Mouse (Mus musculus) liver, adult 2 months (tissue): ENCODE results near the gene Cyp2c23.

ENCODE experiments used
- CTCF ChIP-seq: fragments of 200-500 bp; IDR thresholded peaks from 2 replicates; pipeline ENCODE4 v1.5.1; 2011; ENCODE audit warnings: low read depth, low read length, control low read depth
- POLR2A ChIP-seq: fragments of 200-500 bp; IDR thresholded peaks from 2 replicates; pipeline ENCODE4 v1.6.1; 2011; ENCODE audit warnings: low read length, control low read depth; ENCODE audit not compliant: insufficient read depth; ENCODE audit errors: extremely low read depth

DNA sequence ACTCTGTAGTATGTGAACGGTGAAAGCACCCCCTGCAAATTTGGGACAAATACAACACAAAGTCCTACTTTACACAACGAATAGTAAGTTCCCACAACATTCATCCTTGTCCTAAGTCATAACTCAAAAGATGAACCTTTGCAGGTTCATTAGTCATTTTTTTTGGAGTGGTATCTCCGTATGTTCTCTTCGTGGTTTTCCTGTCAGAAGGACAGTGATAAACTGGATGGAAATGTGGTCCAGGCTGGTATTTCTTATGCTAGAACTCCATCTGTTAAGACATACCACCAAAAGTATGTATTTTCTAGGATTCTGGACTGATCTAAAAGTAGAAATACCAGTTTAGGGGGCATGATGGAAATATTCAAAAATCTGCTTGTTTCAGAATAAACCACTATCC lies 39.2 kb upstream of the Cyp2c23 start:
- no peak for TF ChIP-seq CTCF
- TF ChIP-seq POLR2A: no peak
